Mouse (Mus musculus) ovary, postnatal 36 days (tissue): Measurements from ENCODE around the gene Elmsan1.

ENCODE experiments used
- DNase-seq: peaks from one replicate; pipeline ENCODE4 v3.0.0; 2022; ENCODE audit warnings: low spot score, mixed read lengths

The Elmsan1 gene

DNA sequence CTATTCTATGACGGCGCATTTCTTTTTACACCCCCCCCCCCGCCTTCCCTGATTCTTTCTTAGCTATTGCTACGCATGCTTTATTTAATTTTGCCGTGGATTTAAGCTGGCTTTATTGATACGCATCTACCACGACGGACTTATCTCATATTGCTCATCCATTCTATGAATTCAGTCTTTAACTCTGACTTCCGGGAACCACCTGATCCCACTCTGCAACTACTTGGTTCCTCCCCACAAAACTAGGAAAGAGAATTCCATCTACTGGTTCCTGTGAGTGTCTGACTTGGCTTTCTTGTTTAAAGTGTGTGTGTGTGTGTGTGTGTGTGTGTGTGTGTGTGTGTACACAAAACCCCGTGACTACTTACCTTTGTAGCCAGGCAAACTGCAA lies 70.1 kb downstream of the Elmsan1 start:
- DNase-seq: no peak

DNA sequence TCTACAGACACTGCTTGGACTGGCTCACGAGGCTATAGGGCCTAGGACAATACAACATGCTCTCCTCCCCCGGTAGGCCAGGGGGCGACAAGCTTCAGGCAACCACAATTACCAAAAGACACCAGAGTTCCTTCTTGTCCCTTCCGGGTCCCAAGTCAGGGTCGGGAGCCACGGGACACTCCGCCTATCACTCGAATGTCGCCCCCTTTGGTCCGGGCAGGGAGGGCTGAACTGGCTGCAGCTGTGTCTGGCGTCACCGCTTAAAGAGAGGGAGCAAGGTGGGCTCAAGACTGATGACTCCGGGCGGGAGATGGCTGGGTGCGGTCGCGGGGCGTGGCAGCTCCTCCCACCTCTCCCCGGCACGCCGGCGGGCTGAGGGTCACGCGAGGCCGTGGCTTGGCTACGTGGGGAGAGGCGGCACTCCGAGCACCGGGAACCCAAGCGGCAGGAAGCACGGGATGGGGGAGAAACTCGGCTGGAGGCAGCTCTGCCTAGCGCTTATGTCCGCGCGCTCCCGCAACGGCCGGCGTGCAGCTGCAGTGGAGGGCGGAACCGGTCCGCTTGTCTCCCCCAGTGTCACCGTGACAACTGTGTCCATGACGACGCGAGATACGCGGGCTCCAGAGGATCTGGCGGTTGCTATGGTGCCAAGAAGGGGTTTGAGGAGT lies 70.6 kb downstream of the Elmsan1 start, which contains the start of gene Pnma1:
Gene Pnma1 (minus strand): TSS at position 536 of the 668 bp plus-strand sequence.
- DNase-seq: peak; percentile 79

DNA sequence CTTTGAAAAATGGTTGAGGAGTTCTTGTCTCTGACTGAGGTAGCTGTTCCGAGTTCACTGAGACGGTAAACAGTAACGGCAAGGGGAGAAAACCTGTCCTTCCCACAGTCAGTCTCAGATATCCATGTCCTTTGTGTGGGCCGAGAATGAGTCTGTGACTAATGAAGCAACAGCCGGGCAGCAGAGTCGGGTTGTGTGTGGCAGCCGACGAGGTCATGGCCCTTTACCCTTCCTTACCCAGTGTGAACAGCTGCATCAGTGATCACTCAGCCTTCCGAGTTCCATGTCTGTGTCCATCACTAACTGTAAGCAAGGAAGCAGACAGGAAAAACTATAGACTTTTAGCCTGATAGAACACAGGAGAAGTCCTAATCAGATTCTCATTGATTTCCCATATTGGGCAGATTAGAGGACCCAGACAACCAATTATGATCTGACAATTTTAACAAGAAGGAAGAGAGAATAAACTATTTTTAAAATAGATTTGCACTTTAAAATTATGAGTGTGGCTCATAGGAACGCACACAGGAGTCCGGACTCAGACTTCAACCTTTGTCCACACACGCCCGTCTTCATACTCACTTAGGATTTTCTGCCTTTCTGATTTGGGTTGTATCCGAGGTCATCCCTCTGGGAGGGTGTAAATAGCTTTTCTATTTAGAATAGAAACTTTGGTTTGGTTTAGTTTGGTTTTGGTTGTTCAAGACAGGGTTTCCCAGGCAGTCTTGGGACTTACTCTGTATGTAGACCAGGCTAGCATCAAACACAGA lies 76.2 kb downstream of the Elmsan1 start:
- no peak for DNase-seq

- no peak for DNase-seq
These were observed 77.4 kb downstream of the Elmsan1 start for GRCm38 (mm10) chr12:84141271-84141670.

GRCm38 (mm10) chr12:84140135-84140534 lies 78.5 kb downstream of the Elmsan1 start:
- DNase-seq: no peak

GRCm38 (mm10) chr12:84137131-84137530 lies 81.5 kb downstream of the Elmsan1 start:
- no peak for DNase-seq

GRCm38 (mm10) chr12:84132265-84132664 lies 86.4 kb downstream of the Elmsan1 start:
- no peak for DNase-seq

DNA sequence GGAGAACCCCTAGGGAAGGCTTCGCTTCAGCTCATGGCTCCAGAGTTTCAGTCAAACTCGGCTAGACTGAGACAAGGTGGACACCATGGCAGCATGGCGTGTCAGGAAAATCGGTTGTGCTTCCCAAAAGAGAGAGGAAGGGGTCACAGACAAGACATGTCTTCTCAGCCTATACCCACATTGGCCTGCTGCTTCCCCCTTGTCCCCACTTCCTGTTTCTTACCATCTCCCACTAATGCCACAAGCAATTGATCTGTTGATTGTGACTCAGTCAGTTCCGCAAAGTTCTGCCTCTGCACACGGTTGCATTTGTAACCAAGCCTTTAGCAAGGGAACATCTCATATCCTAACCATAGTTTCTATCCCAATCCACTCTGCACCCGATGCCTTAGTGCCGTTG lies 88.8 kb downstream of the Elmsan1 start:
- DNase-seq: no peak

GRCm38 (mm10) chr12:84128576-84128975 lies 90.1 kb downstream of the Elmsan1 start:
- no peak for DNase-seq

GRCm38 (mm10) chr12:84126899-84127298 lies 91.8 kb downstream of the Elmsan1 start:
- DNase-seq: no peak

DNA sequence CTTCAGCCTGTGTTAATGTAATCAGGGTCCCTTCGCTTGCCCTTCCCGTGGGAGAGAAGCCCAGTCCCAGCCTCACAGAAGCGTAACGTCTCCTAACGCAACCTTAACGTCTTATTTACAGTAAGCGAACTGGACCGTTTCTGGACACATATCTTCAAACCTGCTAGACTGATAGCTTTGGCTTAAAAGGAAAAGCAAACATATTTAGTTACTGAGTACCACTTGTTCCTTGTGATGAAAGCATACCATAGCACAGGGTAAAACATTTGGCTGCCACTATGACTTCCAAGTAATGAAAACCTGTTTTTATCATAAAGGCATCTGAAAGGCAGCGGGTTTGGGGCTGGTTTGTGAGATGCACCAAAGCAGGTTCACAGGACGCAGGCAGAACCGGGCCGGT lies 92.8 kb downstream of the Elmsan1 start:
- DNase-seq: no peak

GRCm38 (mm10) chr12:84119584-84119983 lies 99.1 kb downstream of the Elmsan1 start:
- no peak for DNase-seq

- DNase-seq: peak; percentile 90
These were observed 104.3 kb downstream of the Elmsan1 start, which contains the start of gene Dnal1 for GRCm38 (mm10) chr12:84114153-84114994. Dnal1 (plus strand) TSS chr12:84114366.

GRCm38 (mm10) chr12:84113676-84114075 lies 105.0 kb downstream of the Elmsan1 start:
- no peak for DNase-seq

- no peak for DNase-seq
These were observed 107.9 kb downstream of the Elmsan1 start for GRCm38 (mm10) chr12:84110814-84111213.

GRCm38 (mm10) chr12:84109924-84110323 lies 108.8 kb downstream of the Elmsan1 start:
- DNase-seq: no peak

GRCm38 (mm10) chr12:84107692-84108091 lies 111.0 kb downstream of the Elmsan1 start:
- no peak for DNase-seq

DNA sequence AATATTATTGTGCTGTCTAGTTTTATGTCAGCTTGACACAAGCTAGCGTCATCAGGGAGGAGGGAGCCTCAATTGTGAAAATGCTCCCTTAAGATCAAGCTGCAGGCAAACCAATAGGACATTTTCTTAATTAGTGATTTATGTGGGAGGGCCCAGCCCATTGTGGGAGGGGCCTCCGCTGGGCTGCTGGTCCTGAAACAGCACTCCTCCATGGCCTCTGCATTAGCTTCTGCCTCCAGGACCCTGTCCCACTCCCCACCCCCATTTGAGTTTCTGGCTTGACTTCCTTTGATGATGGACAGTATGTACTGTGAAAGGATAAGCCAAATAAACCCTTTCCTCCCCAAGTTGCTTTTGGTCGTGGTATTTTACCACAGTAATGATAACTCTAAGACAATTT lies 111.7 kb downstream of the Elmsan1 start:
- DNase-seq: peak; percentile 54

GRCm38 (mm10) chr12:84101493-84101845 lies 117.2 kb downstream of the Elmsan1 start:
- DNase-seq: no peak

DNA sequence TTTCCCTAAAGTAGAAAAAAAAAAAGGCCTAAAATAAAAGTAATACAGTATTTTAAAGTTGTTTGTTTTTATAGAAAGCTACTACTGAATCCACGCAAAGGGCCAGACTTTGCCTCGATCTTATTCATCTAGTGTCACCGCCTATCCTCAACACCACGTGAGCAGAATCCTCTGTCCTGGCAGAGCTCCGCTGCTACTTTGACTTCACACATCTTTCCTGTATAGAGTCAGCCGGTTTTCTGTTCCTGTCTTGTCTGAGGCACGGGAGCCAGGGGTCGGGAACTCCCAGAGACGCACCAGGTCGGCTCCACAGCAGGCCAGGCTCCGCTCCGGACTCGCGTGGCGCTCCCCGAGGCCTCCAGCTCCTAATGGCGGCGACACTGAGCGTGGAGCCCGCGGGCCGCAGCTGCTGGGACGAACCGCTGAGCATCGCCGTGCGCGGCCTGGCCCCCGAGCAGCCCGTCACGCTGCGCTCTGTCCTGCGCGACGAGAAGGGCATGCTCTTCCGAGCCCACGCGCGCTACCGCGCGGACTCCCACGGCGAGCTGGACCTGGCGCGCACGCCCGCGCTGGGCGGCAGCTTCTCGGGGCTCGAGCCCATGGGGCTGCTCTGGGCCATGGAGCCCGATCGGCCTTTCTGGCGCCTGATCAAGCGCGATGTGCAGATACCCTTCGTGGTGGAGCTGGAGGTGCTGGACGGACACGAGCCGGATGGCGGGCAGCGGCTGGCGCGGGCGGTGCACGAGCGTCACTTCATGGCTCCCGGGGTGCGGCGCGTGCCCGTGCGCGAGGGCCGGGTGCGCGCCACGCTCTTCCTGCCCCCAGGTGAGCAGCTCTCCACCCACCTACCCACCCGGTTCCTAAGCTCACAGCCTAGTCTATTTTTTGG lies 117.8 kb downstream of the Elmsan1 start, which contains the start of gene Acot6:
Gene Acot6 (plus strand): TSS at position 51 of the 889 bp plus-strand sequence.
- DNase-seq: peak; percentile 49

DNA sequence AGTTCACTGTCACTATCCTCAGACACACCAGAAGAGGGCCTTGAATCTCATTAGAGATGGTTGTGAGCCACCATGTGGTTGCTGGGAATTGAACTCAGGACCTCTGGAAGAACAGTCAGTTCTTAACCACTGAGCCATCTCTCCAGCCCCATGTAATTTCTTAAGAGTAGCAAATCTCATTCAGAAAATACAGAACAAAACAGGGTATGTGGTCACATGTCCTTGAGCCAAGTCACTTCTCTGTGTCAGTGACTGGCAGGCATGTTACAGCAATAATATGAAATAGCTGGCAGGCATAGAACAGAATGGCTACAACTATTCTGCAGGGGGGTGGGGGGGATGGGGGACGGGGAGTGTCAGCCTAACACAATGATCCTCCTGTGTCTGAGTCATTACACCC lies 118.6 kb downstream of the Elmsan1 start:
- DNase-seq: no peak
